Mouse (Mus musculus) stomach, embryonic 14.5 days (tissue): ENCODE data around the gene Tmem219. TPM values are rescaled to one million over a fixed set of nuclear protein-coding genes. Genes with fewer than 3 reads are reported as not detected.

ENCODE experiments used
- ATAC-seq: fragments of 200-750 bp; cut with Nextera tagmentation; 2 replicates; pipeline ENCODE4 v1.8.0; 2017; ENCODE audit warnings: low read depth, moderate TSS enrichment; ENCODE audit not compliant: insufficient number of reproducible peaks, insufficient read depth, low FRiP score
- H3K27ac ChIP-seq: fragments of 300-500 bp; sonication (generic); 2 replicates; pipeline ENCODE4 v1.5.1; 2014; ENCODE audit warnings: mild to moderate bottlenecking, low read length, moderate library complexity, mixed read lengths
- H3K27me3 ChIP-seq: fragments of 300-500 bp; sonication (generic); 2 replicates; pipeline ENCODE4 v1.6.1; 2014; ENCODE audit warnings: low read length, control low read depth, mixed read lengths; ENCODE audit not compliant: control insufficient read depth, insufficient read depth
- H3K36me3 ChIP-seq: fragments of 300-500 bp; sonication (generic); 2 replicates; pipeline ENCODE4 v1.6.1; 2014; ENCODE audit warnings: mild to moderate bottlenecking, control low read depth, low read length, moderate library complexity, mixed read lengths; ENCODE audit not compliant: control insufficient read depth, insufficient read depth
- H3K4me1 ChIP-seq: fragments of 300-500 bp; sonication (generic); 2 replicates; pipeline ENCODE4 v1.6.1; 2014; ENCODE audit warnings: low read length, control low read depth, mixed read lengths; ENCODE audit not compliant: control insufficient read depth, insufficient read depth
- H3K4me2 ChIP-seq: fragments of 300-500 bp; sonication (generic); replicated peaks from 2 replicates; pipeline ENCODE4 v1.6.1; 2014; ENCODE audit warnings: low read depth, low read length, control low read depth
- H3K4me3 ChIP-seq: fragments of 300-500 bp; sonication (generic); 2 replicates; pipeline ENCODE4 v1.5.1; 2014; ENCODE audit warnings: low read depth, low read length, control low read depth
- H3K9ac ChIP-seq: fragments of 300-500 bp; sonication (generic); replicated peaks from 2 replicates; pipeline ENCODE4 v1.6.1; 2014; ENCODE audit warnings: low read depth, mild to moderate bottlenecking, control low read depth, low read length, moderate library complexity, mixed read lengths
- H3K9me3 ChIP-seq: fragments of 300-500 bp; sonication (generic); 2 replicates; pipeline ENCODE4 v1.6.1; 2016; ENCODE audit warnings: low read depth, low read length, control low read depth; ENCODE audit not compliant: control insufficient read depth
- WGBS: fragments of 180-500 bp; shearing (Covaris S2); extraction: QIAGEN DNeasy Blood & Tissue Kit; methylation state at CpG from one replicate; pipeline ENCODE4 v1.1.7; 2014; 5-methylcytosine and 5-hydroxymethylcytosine counted together
- polyA plus RNA-seq: library from polyadenylated mRNA; unstranded; fragments of >200 nt; fragmentation: Nextera tagmentation; extraction: Ambion mirVana; gene quantifications from 2 replicates; pipeline ENCODE4 v1.2.1, GENCODE M21; 2014

The Tmem219 gene
- polyA plus RNA-seq, 1 experiment from 2014 or later, result 33.4 TPM

DNA sequence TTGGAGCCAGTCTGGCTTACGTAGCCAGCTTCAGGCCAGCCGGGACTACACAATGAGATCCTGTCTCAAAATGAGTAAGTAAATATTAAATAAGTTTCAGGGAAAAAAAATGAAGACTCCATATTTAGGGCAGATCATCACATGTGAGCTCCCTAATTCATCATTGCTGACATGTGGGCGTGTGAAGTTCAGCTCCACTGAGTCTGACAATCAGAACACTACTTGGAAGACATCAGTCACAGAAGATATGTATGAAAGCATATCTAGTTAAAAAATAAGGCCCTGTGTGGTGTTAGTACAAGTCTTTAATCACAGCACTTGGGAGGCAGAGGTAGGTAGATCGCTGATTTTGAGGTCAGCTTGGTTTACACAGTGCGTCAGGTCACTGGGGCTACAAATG is 35.4 kb downstream of the Tmem219 start:
- Histone ChIP-seq H3K4me3 (no peak overlapping the region), H3K9me3 (no peaks in the 10 kb centered on the region), H3K27ac (no peak overlapping the region), H3K36me3 (peaks cover 6% of the 10 kb centered on the region; the same call in 1 of the 2 replicates), H3K27me3 (no peaks in the 10 kb centered on the region), H3K4me1 (peaks cover 13% of the 10 kb centered on the region), H3K4me2 (no peak overlapping the region), H3K9ac (no peak overlapping the region)
- no peak for ATAC-seq
- WGBS, result 47% methylated on average over 5 of the region's 5 CpGs

GRCm38 (mm10) chr7:126884286-126885164 is 38.2 kb downstream of the Tmem219 start, which contains the start of gene Taok2:
Gene Taok2, minus strand, starts transcription at chr7:126884703.
- H3K4me2 ChIP-seq, result peak within 1 kb of the TSS; percentile 93
- under 1% methylated on average over 56 of the region's 56 CpGs for WGBS
- peak; percentile 97 for ATAC-seq

DNA sequence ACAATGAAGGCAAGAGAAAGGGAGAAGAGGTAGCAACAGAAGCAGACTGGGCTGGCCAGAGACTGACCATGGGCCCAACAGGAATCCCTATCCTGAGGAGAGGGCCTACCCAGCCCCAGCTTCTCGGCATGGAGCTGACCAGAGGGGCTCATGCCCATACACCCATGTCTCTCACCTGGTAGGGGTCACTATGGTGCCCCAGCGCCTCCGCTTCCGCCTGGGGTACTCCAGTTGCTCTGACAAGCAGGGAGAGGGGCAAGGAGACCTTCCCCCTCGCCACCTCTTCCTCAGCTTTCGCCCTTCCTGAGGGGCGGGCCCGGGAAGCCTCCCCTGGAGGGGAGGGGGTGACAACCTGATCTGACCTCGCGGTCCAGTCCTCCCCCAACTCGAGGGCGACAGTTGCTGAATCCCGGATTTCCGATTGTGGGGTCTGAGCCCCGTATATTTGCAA is 39.0 kb downstream of the Tmem219 start:
- 1% methylated on average over 15 of the region's 15 CpGs for WGBS
- no peaks in the 10 kb centered on the region for H3K9me3 ChIP-seq
- peak overlapping the region; percentile 93 for H3K4me2 ChIP-seq
- peak overlapping the region; percentile 87; the same call in 1 of the 2 replicates for H3K27ac ChIP-seq
- H3K9ac ChIP-seq, result peak overlapping the region; percentile 75
- H3K36me3 ChIP-seq, result peaks cover 17% of the 10 kb centered on the region
- peak overlapping the region; percentile 59 for H3K4me3 ChIP-seq
- no peaks in the 10 kb centered on the region for H3K27me3 ChIP-seq
- no peak for ATAC-seq
- peaks cover 22% of the 10 kb centered on the region for H3K4me1 ChIP-seq

More at GRCm38 (mm10) chr7:126884286-126885164, 38.2 kb downstream of the Tmem219 start, which contains the start of gene Taok2:
- Histone ChIP-seq H3K27me3 (no peaks in the 10 kb centered on the region), H3K9me3 (no peaks in the 10 kb centered on the region), H3K36me3 (peaks cover 9% of the 10 kb centered on the region; the same call in 1 of the 2 replicates), H3K4me3 (peak within 1 kb of the TSS; percentile 59), H3K4me1 (peaks cover 22% of the 10 kb centered on the region), H3K9ac (peak within 1 kb of the TSS; percentile 75), H3K27ac (peak within 1 kb of the TSS; percentile 87)

GRCm38 (mm10) chr7:126881040-126881439 is 41.7 kb downstream of the Tmem219 start:
- 77% methylated on average over 6 of the region's 6 CpGs for WGBS
- H3K4me1 ChIP-seq, result peaks cover 22% of the 10 kb centered on the region
- H3K9me3 ChIP-seq, result no peaks in the 10 kb centered on the region
- no peak overlapping the region for H3K9ac ChIP-seq
- H3K4me2 ChIP-seq, result no peak overlapping the region
- no peak for ATAC-seq
- peaks cover 40% of the 10 kb centered on the region for H3K36me3 ChIP-seq
- H3K4me3 ChIP-seq, result no peak overlapping the region
- H3K27me3 ChIP-seq, result no peaks in the 10 kb centered on the region
- H3K27ac ChIP-seq, result no peak overlapping the region

GRCm38 (mm10) chr7:126877239-126877638 is 45.5 kb downstream of the Tmem219 start:
- Histone ChIP-seq H3K9me3 (no peaks in the 10 kb centered on the region), H3K36me3 (peaks cover 78% of the 10 kb centered on the region), H3K4me3 (no peak overlapping the region), H3K9ac (no peak overlapping the region), H3K27ac (no peak overlapping the region), H3K27me3 (no peaks in the 10 kb centered on the region), H3K4me2 (no peak overlapping the region), H3K4me1 (peaks cover 9% of the 10 kb centered on the region)
- ATAC-seq, result no peak
- 97% methylated on average over 1 of the region's 1 CpGs for WGBS

DNA sequence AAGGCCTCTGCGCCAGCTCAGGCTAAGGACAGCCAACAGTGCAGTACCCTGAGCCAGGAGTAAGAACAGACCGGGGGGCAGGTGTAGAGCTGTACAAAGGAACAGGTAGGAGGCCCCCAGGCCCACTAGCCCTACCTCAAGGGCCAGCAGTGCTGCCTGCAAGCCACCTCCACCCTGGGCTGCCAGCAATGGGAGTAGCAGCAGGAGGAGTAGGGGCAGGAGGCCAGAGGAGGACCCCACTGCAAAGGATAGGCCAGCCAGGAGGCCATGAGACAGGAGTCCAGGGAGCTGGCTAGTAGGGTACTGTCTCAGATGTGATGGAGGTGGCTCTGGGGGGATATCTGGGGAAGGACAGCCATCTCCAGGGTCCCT is 52.2 kb downstream of the Tmem219 start:
- no peak for ATAC-seq
- 91% methylated on average over 2 of the region's 2 CpGs for WGBS
- no peak overlapping the region for H3K9ac ChIP-seq
- no peak overlapping the region for H3K4me2 ChIP-seq
- H3K27ac ChIP-seq, result no peak overlapping the region
- no peaks in the 10 kb centered on the region for H3K27me3 ChIP-seq
- H3K4me3 ChIP-seq, result no peak overlapping the region
- no peaks in the 10 kb centered on the region for H3K9me3 ChIP-seq
- H3K36me3 ChIP-seq, result peaks cover 91% of the 10 kb centered on the region
- H3K4me1 ChIP-seq, result no peaks in the 10 kb centered on the region

- no peak overlapping the region for H3K9ac ChIP-seq
- H3K27ac ChIP-seq, result no peak overlapping the region
- H3K9me3 ChIP-seq, result no peaks in the 10 kb centered on the region
- peaks cover 91% of the 10 kb centered on the region for H3K36me3 ChIP-seq
- H3K4me2 ChIP-seq, result no peak overlapping the region
- H3K4me1 ChIP-seq, result no peaks in the 10 kb centered on the region
- no peak for ATAC-seq
- WGBS, result 90% methylated on average over 23 of the region's 23 CpGs
- no peaks in the 10 kb centered on the region for H3K27me3 ChIP-seq
- no peak overlapping the region for H3K4me3 ChIP-seq
Observed at GRCm38 (mm10) chr7:126869780-126870519, 52.8 kb downstream of the Tmem219 start.

- H3K27me3 ChIP-seq, result no peaks in the 10 kb centered on the region
- no peak overlapping the region for H3K4me3 ChIP-seq
- 85% methylated on average over 12 of the region's 12 CpGs for WGBS
- peaks cover 15% of the 10 kb centered on the region for H3K4me1 ChIP-seq
- no peak for ATAC-seq
- H3K27ac ChIP-seq, result no peak overlapping the region
- no peak overlapping the region for H3K9ac ChIP-seq
- H3K4me2 ChIP-seq, result no peak overlapping the region
- peaks cover 80% of the 10 kb centered on the region for H3K36me3 ChIP-seq
- no peaks in the 10 kb centered on the region for H3K9me3 ChIP-seq
Observed at GRCm38 (mm10) chr7:126868003-126868402, 54.7 kb downstream of the Tmem219 start.
